Mouse (Mus musculus) retina, postnatal 1 day (tissue): ENCODE results near the gene Cmc2.

Source experiments
- DNase-seq: peaks from one replicate; pipeline ENCODE4 v3.0.0-alpha.2; 2012

Cmc2 gene

DNA sequence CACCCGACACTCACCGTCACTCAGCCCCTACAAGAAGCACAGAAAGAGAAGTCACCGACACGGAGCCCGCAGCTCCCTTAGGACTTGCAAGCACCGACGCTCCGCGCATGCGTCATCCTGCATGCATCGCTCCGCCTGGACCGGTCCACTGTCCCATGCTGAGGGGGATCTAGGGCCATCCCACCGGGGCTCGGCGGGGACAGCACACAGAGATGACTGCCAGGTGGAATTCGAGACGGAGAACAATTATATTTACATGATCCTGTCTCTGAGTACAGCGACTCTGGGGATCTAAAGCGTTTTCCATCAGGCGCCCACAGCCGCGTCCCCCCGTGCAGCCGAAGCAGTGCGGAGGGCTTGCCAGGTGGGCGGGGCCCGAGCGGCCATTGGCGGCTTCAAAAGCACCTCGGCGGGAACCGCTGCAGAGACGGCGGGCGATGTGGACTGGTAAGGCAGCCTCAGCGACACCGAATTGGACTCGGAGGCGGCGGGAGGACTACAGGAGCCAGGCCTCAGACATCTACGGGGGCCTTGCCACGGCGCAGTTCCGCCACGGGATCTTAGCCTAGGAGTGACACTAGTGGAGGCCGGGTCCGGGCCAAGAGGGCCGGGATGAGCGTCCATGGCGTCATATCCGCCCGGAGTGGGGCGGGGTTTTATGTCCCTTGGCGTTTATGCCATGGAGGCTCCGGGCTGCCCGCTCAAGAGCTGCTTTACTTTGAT, at the start of gene Cmc2, which contains the start of gene Cenpn:
TSS of gene Cmc2 (minus strand) at position 119 of the 723 bp plus-strand sequence.
TSS of gene Cenpn (plus strand) at position 394 of the 723 bp plus-strand sequence.
- DNase-seq, result peak; percentile 97

DNA sequence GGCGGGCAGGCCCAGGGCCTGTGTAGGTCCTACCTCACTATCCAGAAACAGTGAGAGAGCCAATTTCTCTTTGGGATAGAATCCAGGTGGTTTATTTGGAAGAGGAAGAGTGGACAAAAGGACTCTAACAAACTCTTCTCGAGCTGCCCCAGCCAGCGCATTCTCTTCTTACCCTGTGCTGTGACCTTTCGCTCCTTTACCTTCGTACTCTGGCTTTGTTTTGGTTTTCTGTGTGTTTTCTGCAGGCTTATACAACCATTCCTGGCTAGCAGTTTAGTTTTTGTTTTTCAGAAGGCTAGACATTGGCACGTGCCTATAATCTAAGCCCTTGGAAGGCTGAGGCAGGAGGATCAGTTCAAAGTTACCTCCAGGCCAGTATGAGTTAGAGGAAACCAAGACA, 48.3 kb upstream of the Cmc2 start:
- no peak for DNase-seq

- DNase-seq, result no peak
Measured at GRCm38 (mm10) chr8:116954415-116954814, 33.2 kb upstream of the Cmc2 start.

GRCm38 (mm10) chr8:116952428-116952827, 31.2 kb upstream of the Cmc2 start:
- no peak for DNase-seq

DNA sequence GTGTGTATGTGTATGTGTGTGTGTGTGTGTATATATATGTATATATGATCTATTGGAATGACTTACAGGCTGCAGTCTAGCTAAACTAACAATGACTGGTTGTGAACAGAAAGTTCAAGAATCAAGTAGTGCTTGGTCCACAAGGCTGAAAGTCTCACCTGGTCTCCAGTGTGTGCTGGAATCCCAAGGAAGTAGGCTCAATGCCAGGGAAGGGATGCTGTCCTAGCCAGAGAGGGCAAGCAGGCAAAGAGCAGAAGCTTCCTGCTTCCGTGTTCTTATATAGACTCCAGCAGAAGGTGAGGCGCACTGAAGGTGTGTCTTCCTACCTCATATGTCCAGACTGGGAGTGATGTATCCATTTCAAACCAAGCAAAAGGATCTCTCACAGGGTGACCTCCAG, 30.5 kb upstream of the Cmc2 start:
- no peak for DNase-seq

GRCm38 (mm10) chr8:116951369-116951768, 30.1 kb upstream of the Cmc2 start:
- DNase-seq, result no peak

DNA sequence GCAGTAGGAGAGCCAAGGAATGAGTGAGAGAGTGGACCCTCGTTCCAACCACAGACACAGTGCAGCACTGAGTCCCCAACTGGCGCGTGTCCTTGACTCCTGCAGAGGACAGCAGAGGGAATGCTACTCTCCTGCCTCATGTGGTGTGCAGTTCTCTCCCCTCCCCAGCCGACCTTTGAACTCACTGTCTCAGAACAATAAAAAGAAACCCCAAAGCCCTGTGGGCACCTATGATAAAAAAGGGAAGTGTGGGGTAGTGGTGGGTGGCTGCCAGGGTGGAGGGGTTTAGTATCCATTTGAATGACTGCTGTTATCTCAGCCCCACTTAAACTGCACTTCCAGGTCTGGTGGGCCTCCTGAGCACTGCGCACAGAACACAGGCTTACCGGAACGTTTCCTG, 26.3 kb upstream of the Cmc2 start:
- DNase-seq, result no peak

- no peak for DNase-seq
Measured at GRCm38 (mm10) chr8:116946851-116947250, 25.6 kb upstream of the Cmc2 start.

- no peak for DNase-seq
Measured at GRCm38 (mm10) chr8:116946268-116946838, 25.1 kb upstream of the Cmc2 start.

GRCm38 (mm10) chr8:116945169-116945910, 24.1 kb upstream of the Cmc2 start:
- no peak for DNase-seq

GRCm38 (mm10) chr8:116944385-116944696, 23.1 kb upstream of the Cmc2 start:
- no peak for DNase-seq

DNA sequence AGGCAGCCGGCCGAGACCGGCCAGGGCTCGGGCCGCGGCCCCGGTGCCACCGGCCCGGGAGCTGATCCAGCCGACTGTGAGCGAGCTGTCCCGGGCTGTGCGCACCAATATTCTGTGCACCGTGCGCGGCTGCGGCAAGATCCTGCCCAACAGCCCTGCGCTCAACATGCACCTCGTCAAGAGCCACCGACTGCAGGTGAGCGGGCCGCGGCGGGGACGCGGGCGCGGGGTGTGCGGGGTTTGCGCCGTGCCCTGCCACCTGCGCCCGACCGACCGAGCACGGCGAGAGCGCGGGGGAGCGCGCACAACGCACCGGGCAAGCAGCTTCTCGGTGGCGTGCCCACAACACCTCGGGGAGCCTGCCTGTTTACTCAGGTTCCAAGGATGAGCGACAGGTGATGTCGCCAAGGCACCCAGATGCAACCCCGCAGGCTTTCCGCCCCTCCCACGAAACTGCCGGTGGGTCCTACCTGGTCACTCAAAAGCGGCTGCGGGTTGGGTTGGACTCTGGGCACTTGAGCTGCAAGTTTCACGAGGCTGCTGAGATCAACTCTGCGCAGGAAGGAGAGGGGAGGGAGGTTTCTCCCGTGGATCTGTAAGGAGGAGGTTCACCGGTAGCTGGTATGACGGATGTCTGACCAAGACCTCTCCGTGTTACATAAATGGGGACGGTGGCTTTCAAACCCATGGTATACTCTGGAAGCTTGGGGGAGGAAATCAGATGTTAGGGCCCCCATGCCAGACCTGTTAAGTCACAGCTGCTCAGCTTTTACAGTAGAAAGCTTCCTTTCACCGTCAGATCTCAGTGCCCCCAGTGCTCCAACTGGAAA, 22.5 kb upstream of the Cmc2 start:
- peak; percentile 34 for DNase-seq

GRCm38 (mm10) chr8:116943161-116943554, 21.9 kb upstream of the Cmc2 start, which contains the start of gene Atmin:
Atmin (plus strand) TSS chr8:116943393.
- peak; percentile 91 for DNase-seq

- peak; percentile 7 for DNase-seq
Measured at GRCm38 (mm10) chr8:116942284-116943058, 21.2 kb upstream of the Cmc2 start.

DNA sequence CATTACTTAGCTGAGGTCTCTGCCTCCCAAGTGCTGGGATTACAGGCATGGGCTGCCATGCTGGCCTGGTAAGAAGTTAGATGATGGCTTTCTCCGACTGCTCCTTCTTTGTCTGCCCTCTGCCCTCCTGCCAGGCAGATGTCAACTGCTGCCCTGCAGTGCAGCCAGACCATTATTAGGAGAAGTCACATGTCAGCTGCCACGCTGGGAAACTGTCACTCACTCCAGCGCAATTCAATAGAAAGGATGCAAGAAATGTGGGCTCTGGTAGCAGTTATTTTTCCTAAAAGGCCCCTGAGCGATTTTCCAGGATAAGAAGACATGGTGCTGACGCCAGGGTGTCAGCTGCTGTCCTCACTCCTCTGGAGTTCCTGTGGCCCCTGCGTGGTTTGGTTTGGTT, 14.3 kb upstream of the Cmc2 start:
- DNase-seq, result no peak

GRCm38 (mm10) chr8:116934976-116935375, 13.7 kb upstream of the Cmc2 start:
- no peak for DNase-seq

GRCm38 (mm10) chr8:116928588-116928987, 7.3 kb upstream of the Cmc2 start:
- no peak for DNase-seq

DNA sequence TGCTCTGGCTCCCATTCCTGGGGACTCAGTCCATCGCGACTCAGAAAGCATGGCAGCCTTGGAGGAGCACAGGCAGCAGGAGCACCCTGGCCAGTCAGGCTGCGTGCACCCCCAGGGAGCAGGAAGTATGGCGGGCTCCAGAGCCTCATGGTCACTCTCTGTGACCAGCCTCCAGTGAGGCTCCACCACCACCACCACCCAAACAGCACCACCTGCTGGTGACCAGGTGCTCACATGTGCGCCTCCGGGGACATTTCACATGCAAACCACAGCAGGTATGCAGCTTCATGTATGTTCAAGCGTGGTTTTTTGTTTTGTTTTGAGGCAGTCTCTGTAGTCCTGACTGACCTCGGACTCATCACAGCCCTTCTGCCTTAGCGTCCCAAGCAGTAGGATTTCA, 6.6 kb upstream of the Cmc2 start:
- DNase-seq, result peak; percentile 55

- DNase-seq, result no peak
Measured at GRCm38 (mm10) chr8:116923526-116923925, 2.3 kb upstream of the Cmc2 start.

GRCm38 (mm10) chr8:116922060-116922757, 954 bp upstream of the Cmc2 start:
- DNase-seq, result peak; percentile 6

DNA sequence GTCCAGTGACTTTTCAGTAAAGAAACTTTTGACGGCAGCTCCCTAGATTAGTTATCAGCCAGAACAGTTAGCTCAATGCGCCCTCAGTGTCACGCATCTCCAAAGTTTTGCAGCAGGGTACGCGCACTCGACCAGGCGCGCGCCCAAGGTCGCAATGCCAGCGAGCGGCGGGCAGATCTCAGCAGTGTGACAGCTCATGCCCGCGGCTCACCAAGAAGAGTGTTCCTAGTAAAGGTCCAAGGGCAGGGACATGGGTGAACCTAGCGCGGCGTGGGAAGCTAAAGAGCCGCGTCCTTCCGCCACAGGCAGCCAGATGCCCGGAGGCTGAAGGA, 284 bp downstream of the Cmc2 start:
- no peak for DNase-seq

DNA sequence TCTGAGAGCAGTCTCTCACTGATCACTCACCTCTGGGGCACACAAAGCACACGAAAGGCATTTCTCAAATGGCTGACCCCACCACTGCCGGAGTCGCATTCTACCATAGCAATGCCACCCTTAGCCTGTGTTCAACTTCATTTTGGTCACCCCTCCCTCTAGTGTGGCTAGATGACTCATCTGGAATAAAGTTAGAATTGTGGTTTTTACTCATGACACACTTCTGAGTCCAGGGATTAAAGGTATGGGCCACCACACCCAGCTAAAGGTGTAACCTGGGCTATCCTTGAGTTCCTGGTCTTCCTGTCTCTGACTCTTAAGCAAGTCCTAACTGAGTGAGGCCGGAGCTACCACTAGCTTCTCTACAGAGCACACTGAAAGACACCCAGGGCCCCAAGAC, 15.4 kb downstream of the Cmc2 start:
- no peak for DNase-seq
